Comparison of ENCODE assay signal across 25 mouse cellular contexts in genomic region chr16:74001331-74001730, GRCm38 (mm10).
A peak's percentile ranks its signal among the peaks of the same experiment; 100 is the strongest.
DNase-seq lines count a peak whose midpoint lies in the region; ATAC-seq and TF ChIP-seq lines count a peak whose summit lies in the region.
"Had no signal": no experiment of that assay in that cellular context is flagged by ENCODE, and none has a peak within 500 bp of the region (broad histone marks: within the 10 kb centered on the region; RNA-seq: fewer than 3 reads in every experiment).

No protein-coding gene starts in this region.

- H3K9ac ChIP-seq in embryonic facial prominence, embryonic 14.5 days (ENCODE audit: low read depth, low read length) = no peak overlapping the region
- no peak overlapping the region for H3K9ac ChIP-seq in liver, embryonic 11.5 days (ENCODE audit: low read depth, low read length)
- H3K9ac ChIP-seq: heart, embryonic 13.5 days; hindbrain, embryonic 14.5 days; limb, embryonic 12.5 days; midbrain, embryonic 15.5 days had no signal

- no peak overlapping the region for H3K27ac ChIP-seq in embryonic facial prominence, embryonic 14.5 days (replicated peaks; ENCODE audit: low read depth, low read length)
- no peak overlapping the region for H3K27ac ChIP-seq in embryonic facial prominence, embryonic 10.5 days (replicated peaks)
- peak overlapping the region; percentile 75 for H3K27ac ChIP-seq in layer of hippocampus, adult 2 months
- H3K27ac ChIP-seq in liver, embryonic 11.5 days (ENCODE audit: low read depth, low read length) = no peak overlapping the region
- H3K27ac ChIP-seq: heart, adult 2 months; heart, embryonic 13.5 days; hindbrain, embryonic 14.5 days; left cerebral cortex, adult 2 months; limb, embryonic 12.5 days; midbrain, embryonic 15.5 days had no signal

- H3K27me3 ChIP-seq in embryonic facial prominence, embryonic 14.5 days (replicated peaks; ENCODE audit: control insufficient read depth, insufficient read depth, low read length) = no peaks in the 10 kb centered on the region
- no peaks in the 10 kb centered on the region for H3K27me3 ChIP-seq in embryonic facial prominence, embryonic 10.5 days (replicated peaks; ENCODE audit: low read depth, poor library complexity, severe bottlenecking)
- no peaks in the 10 kb centered on the region for H3K27me3 ChIP-seq in liver, embryonic 11.5 days (replicated peaks; ENCODE audit: control insufficient read depth, insufficient read depth, low read length)
- H3K27me3 ChIP-seq: heart, embryonic 13.5 days; limb, embryonic 12.5 days; megakaryocyte, embryonic 14.5 days; midbrain, embryonic 15.5 days had no signal

- no peak overlapping the region for H3K4me2 ChIP-seq in embryonic facial prominence, embryonic 14.5 days (ENCODE audit: low read depth, low read length)
- H3K4me2 ChIP-seq in liver, embryonic 11.5 days = no peak overlapping the region
- H3K4me2 ChIP-seq: heart, embryonic 13.5 days; hindbrain, embryonic 14.5 days; limb, embryonic 12.5 days; midbrain, embryonic 15.5 days had no signal

- no peak for ATAC-seq in embryonic facial prominence, embryonic 14.5 days (ENCODE audit: low read depth)
- ATAC-seq in liver, embryonic 11.5 days (replicated peaks; ENCODE audit: low FRiP score) = no peak
- ATAC-seq: activated CD4-positive, CD25-positive, alpha-beta regulatory T cell, adult 4 months; CD4-positive, CD25-positive, alpha-beta regulatory T cell, adult 4 months; midbrain, embryonic 15.5 days had no signal

- peak; percentile 11 for DNase-seq in embryonic facial prominence, embryonic 14.5 days (ENCODE audit: low spot score)
- no peak for DNase-seq in embryonic facial prominence, embryonic 10.5 days (ENCODE audit: low spot score)
- DNase-seq in layer of hippocampus, adult 2 months (ENCODE audit: low spot score in 2 of 2) = peak in 1 of 2 experiments; percentile 12
- no peak for DNase-seq in layer of hippocampus, adult 8-10 months (ENCODE audit: low spot score in 2 of 2)
- DNase-seq in 416B (ENCODE audit: low read depth) = peak; percentile 14
- peak; percentile 18 for DNase-seq in brain, adult 2 months (ENCODE audit: low read depth, low spot score)
- DNase-seq in liver, embryonic 11.5 days (ENCODE audit: low spot score) = no peak
- DNase-seq: adrenal gland, adult 2 months; adrenal gland, postnatal 36 days; cerebellum, adult 8-10 months; heart, adult 2 months; heart, postnatal 10 days; kidney, adult 11 months; kidney, postnatal 14 days; lung, postnatal 36 days; thymus, adult 2 months; thymus, postnatal 36 days had no signal

- no peaks in the 10 kb centered on the region for H3K4me1 ChIP-seq in embryonic facial prominence, embryonic 14.5 days (ENCODE audit: control insufficient read depth, insufficient read depth, low read length)
- H3K4me1 ChIP-seq in embryonic facial prominence, embryonic 10.5 days = no peaks in the 10 kb centered on the region
- no peaks in the 10 kb centered on the region for H3K4me1 ChIP-seq in liver, embryonic 11.5 days (replicated peaks; ENCODE audit: control insufficient read depth, insufficient read depth, low read length)
- H3K4me1 ChIP-seq: heart, embryonic 13.5 days; limb, embryonic 12.5 days; megakaryocyte, embryonic 14.5 days; midbrain, embryonic 15.5 days had no signal

- TF ChIP-seq CTCF in layer of hippocampus, adult 2 months (conservative IDR thresholded peaks at IDR 0.05) = no peak

- 59% methylated on average over 2 of the region's 2 CpGs for WGBS in embryonic facial prominence, embryonic 14.5 days
- 74% methylated on average over 2 of the region's 2 CpGs for WGBS in embryonic facial prominence, embryonic 10.5 days
- WGBS in liver, embryonic 11.5 days = 53% methylated on average over 2 of the region's 2 CpGs

- no peaks in the 10 kb centered on the region for H3K36me3 ChIP-seq in embryonic facial prominence, embryonic 14.5 days (ENCODE audit: control insufficient read depth, insufficient read depth, low read length)
- no peaks in the 10 kb centered on the region for H3K36me3 ChIP-seq in embryonic facial prominence, embryonic 10.5 days (replicated peaks)
- no peaks in the 10 kb centered on the region for H3K36me3 ChIP-seq in liver, embryonic 11.5 days (ENCODE audit: control insufficient read depth, insufficient read depth, low read length)
- H3K36me3 ChIP-seq: heart, embryonic 13.5 days; midbrain, embryonic 15.5 days had no signal

- no peaks in the 10 kb centered on the region for H3K9me3 ChIP-seq in embryonic facial prominence, embryonic 14.5 days (ENCODE audit: control insufficient read depth, low read length)
- H3K9me3 ChIP-seq in embryonic facial prominence, embryonic 10.5 days = no peaks in the 10 kb centered on the region
- H3K9me3 ChIP-seq in liver, embryonic 11.5 days (ENCODE audit: control insufficient read depth, low read length) = no peaks in the 10 kb centered on the region
- H3K9me3 ChIP-seq: heart, embryonic 13.5 days; limb, embryonic 12.5 days; megakaryocyte, embryonic 14.5 days; midbrain, embryonic 15.5 days had no signal

- H3K4me3 ChIP-seq in embryonic facial prominence, embryonic 14.5 days (ENCODE audit: low read depth, low read length) = no peak overlapping the region
- no peak overlapping the region for H3K4me3 ChIP-seq in embryonic facial prominence, embryonic 10.5 days
- no peak overlapping the region for H3K4me3 ChIP-seq in layer of hippocampus, adult 2 months
- H3K4me3 ChIP-seq in liver, embryonic 11.5 days (ENCODE audit: low read depth, low read length) = no peak overlapping the region
- H3K4me3 ChIP-seq: heart, adult 2 months; heart, embryonic 13.5 days; left cerebral cortex, adult 2 months; limb, embryonic 12.5 days; megakaryocyte, embryonic 14.5 days; midbrain, embryonic 15.5 days had no signal

Comparison
In these comparisons a context has a peak if more than half of its experiments do, and no peak if none do; other contexts are left out.
1. DNase-seq: peak in embryonic facial prominence, embryonic 14.5 days (single experiment), 416B (single experiment) and brain, adult 2 months (single experiment); none in embryonic facial prominence, embryonic 10.5 days (single experiment), layer of hippocampus, adult 8-10 months (0 of 2) and liver, embryonic 11.5 days (single experiment).